Mouse (Mus musculus): ENCODE data around the gene Colgalt2.

DNA sequence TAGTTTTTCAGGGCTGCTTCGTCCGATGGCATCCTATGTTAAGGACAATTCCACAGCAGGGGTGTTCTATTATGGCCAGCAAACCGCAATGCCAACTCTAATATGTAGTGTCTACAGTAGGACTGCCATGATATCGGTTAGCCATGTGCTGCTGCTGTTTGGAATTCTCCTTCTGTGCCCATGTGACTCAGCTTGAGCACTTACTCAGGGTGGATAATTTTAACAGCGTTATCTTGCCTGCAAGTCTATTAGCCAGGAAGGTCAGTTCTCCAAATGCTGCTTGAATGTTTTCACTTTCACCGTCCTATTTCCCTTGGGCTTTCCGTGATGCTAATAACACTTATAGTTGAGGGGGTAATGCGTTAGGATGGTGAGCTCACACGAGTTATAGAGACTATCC, 126.5 kb downstream of the Colgalt2 start:
- TF ChIP-seq CTCF (IDR thresholded peaks at IDR 0.05; ENCODE audit: extremely low read depth, insufficient read depth, low read length) = no peak
- TF ChIP-seq POLR2A (IDR thresholded peaks at IDR 0.05; ENCODE audit: extremely low read depth, insufficient read depth, low read length) = no peak
